Mouse (Mus musculus) cerebellum, adult 2 months (tissue): ENCODE measurements around the gene Slc22a2. TPM values are rescaled to one million over a fixed set of nuclear protein-coding genes. Genes with fewer than 3 reads are reported as not detected.
"Not testable (repeated sequence)": the region's sequence is repeated elsewhere in the genome, so short reads cannot be mapped to it uniquely, and the experiment has no call there.

ENCODE experiments used
- DNase-seq, 2 experiments: peaks; one replicate each; pipeline ENCODE4 v3.0.0; 2021
- H3K27ac ChIP-seq: fragments of 200-500 bp; 2 replicates; pipeline ENCODE4 v1.5.1; 2012; ENCODE audit warnings: low read length, control low read depth, inconsistent platforms; ENCODE audit not compliant: insufficient read depth
- H3K27me3 ChIP-seq: fragments of 200-500 bp; 2 replicates; pipeline ENCODE4 v1.6.1; 2012; ENCODE audit warnings: inconsistent platforms, mild to moderate bottlenecking, low read length, moderate library complexity; ENCODE audit not compliant: control insufficient read depth, insufficient read depth
- H3K4me1 ChIP-seq: fragments of 200-500 bp; 2 replicates; pipeline ENCODE4 v1.6.1; 2011; ENCODE audit warnings: low read length; ENCODE audit not compliant: control insufficient read depth, insufficient read depth
- H3K4me3 ChIP-seq: fragments of 200-500 bp; replicated peaks from 2 replicates; pipeline ENCODE3; 2011; ENCODE audit warnings: mild to moderate bottlenecking, low read depth, low read length, control low read depth; ENCODE audit not compliant: insufficient read depth
- CTCF ChIP-seq: fragments of 200-500 bp; IDR thresholded peaks from 2 replicates; pipeline ENCODE4 v1.5.1; 2011; ENCODE audit warnings: low read depth, mild to moderate bottlenecking, control low read depth, low read length, moderate library complexity, borderline replicate concordance; ENCODE audit not compliant: insufficient read depth
- POLR2A ChIP-seq: fragments of 200-500 bp; IDR thresholded peaks from 2 replicates; pipeline ENCODE4 v1.6.1; 2011; ENCODE audit warnings: low read length, control low read depth, borderline replicate concordance; ENCODE audit not compliant: insufficient read depth
- WGBS: fragments of 180-500 bp; shearing (Covaris S2); methylation state at CpG from one replicate; pipeline ENCODE4 v1.1.7; 2018; 5-methylcytosine and 5-hydroxymethylcytosine counted together
- polyA plus RNA-seq: library from polyadenylated mRNA; depleted of rRNA; stranded (reverse); fragments of >200 nt; gene quantifications from 2 replicates; pipeline ENCODE4 v1.2.3, GENCODE M21; 2012

Gene Slc22a2
- polyA plus RNA-seq, 1 experiment: 0.16 TPM

DNA sequence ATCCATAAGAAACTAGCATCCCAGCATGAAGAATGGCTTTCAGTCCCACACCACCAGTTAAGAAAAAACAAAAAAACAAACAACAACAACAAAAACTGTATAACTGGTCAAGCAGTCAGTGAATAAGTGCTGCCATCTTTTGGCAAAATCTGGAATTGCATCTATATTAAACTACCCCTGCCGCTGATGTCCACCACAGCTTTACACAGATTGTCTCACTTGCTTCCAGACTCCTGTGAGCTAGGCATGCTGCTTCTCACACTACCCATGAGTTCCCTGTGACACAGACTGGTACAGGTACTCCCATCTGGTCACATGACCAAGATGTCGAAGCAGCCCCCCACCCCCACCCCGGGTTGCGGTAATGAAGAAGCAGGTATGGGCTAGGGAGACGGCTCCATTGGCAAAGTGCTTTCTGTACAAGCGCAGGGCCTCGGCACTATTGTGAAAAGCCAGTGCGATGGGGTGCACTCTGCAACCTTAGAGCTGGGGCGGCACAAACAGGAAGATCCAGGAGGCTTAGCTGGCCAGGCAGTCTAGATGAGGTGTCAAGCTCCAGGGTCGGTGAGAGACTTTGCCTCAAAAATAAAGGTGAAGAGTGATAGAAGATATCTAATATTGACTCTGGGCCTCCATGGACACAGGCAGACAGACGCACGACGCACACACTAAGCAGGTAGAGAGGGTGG, 76.8 kb downstream of the Slc22a2 start:
- DNase-seq: peak; percentile 29 to 44
- no peak overlapping the region for H3K4me3 ChIP-seq
- peaks cover 15% of the 10 kb centered on the region for H3K4me1 ChIP-seq
- WGBS: 76% methylated on average over 13 of the region's 13 CpGs
- no peak for TF ChIP-seq POLR2A
- TF ChIP-seq CTCF: peak; percentile 53; the same call in 1 of the 2 replicates
- no peaks in the 10 kb centered on the region for H3K27me3 ChIP-seq
- no peak overlapping the region for H3K27ac ChIP-seq

DNA sequence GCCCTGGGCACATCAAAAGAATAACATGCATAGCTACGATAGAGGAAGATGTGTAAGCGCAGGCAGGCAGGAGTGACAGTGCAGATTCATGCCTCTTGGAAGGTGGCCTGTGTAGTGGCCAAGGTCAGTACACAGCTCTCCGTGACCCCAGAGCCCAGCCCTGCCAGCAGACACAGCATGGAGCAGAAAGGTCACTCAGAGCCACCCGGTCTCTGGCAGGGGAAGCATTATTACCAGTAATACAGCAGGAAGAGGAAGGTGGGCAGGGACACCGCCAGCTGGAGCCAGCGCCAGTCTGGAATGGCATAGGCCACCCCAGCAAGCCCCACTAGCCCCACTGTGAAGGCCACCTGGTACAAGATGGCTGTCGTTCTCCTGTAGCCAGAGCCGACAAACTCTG, 80.2 kb downstream of the Slc22a2 start:
- peak; percentile 64 to 78 for DNase-seq
- Histone ChIP-seq H3K4me1 (peaks cover 15% of the 10 kb centered on the region), H3K27ac (peak overlapping the region; percentile 12; the same call in 1 of the 2 replicates), H3K4me3 (no peak overlapping the region), H3K27me3 (no peaks in the 10 kb centered on the region)
- 16% methylated on average over 8 of the region's 8 CpGs for WGBS
- no peak for TF ChIP-seq POLR2A
- TF ChIP-seq CTCF: no peak

DNA sequence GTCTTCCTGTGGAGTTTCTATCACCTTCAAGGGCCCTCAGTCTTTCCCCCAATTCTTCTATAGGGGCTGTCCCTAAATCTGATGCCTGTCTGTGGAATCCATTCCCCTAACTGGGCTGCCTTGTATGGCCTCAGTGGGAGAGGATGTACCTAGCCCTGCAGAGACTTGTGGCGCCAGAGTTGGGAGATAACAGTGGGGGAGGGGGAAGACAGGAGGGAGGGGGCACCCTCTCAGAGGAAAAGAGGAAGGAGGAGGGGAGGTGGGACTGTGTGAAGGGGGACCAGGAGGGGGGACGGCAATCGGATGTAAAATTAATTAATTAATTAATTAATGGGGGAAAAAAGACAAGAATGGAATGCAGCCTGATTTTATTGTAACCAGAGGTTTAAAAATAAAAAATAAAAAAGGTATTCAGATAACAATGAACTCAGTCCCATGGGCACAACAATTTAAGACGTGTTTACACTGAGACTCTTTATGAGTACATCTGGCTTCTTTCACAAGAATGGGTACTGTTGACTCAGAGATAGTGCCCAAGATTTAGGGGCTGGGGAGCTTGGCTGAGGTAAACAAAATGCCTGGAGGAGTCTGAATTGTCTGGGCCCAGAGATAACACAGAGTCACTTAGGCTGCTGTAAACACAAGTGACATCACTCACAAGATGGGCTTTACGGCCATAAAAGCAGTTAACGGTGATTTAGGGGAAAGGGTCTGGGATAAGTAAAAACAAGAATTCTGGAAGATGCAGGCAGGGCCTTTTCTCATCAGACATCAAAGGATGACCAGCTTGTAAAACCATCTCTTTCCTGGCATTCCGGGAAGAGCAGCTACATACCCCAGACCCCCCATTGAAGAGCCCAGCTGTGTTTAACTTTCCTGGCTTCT, 84.8 kb downstream of the Slc22a2 start:
- TF ChIP-seq CTCF: no peak
- no peak for TF ChIP-seq POLR2A
- Histone ChIP-seq H3K27me3 (no peaks in the 10 kb centered on the region), H3K27ac (no peak overlapping the region), H3K4me1 (peaks cover 12% of the 10 kb centered on the region), H3K4me3 (no peak overlapping the region)
- no peak for DNase-seq
- 88% methylated on average over 7 of the region's 7 CpGs for WGBS

DNA sequence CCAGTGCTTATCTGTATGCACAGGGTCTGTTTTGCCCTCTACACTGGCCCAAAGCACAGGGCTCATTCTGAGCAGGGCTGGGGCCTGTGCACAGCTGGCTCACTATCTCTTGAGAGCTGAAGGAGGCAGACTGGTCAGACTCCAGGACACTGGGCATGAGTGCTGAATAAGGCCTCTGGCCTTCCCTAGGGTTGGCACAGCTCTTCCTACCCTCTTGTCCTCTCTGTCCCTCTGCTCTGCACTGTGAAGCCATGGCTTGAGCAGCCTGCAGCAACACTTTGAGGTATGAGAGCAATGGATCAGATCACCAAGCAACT, 85.4 kb downstream of the Slc22a2 start:
- TF ChIP-seq POLR2A: no peak
- no peak for TF ChIP-seq CTCF
- H3K27ac ChIP-seq: no peak overlapping the region
- no peak overlapping the region for H3K4me3 ChIP-seq
- DNase-seq: no peak
- H3K4me1 ChIP-seq: peaks cover 7% of the 10 kb centered on the region
- no peaks in the 10 kb centered on the region for H3K27me3 ChIP-seq

DNA sequence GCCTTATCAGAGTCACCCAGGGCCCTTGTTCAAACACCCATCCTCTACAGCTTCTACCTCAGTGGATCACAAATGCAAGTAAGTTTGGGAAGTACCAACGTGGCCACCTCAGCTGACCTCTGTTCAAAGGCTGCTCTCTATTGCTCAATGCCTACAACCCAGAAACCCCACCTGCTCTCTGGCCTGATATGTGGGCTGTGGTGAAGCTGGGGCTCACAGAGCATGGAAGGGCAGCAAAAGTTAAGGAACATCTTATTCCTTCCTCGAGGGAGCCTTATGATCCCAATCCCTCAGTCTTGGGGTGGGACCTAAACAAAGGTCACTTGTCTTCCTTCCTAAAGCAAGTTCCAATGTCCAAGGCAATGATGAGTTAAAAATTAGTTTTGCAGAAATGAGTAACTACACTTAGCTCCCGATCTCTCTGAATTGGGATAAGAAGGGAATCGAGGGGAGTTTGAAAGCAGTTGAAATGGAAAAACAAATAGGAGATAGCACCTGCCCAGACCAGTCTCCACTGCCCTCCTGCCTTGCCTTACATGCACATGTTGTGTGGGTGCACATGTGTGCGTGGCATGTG, 87.2 kb downstream of the Slc22a2 start:
- H3K27ac ChIP-seq: no peak overlapping the region
- DNase-seq: no peak
- TF ChIP-seq CTCF: no peak
- H3K4me1 ChIP-seq: no peaks in the 10 kb centered on the region; the same call in 1 of the 2 replicates
- H3K27me3 ChIP-seq: no peaks in the 10 kb centered on the region
- no peak overlapping the region for H3K4me3 ChIP-seq
- 90% methylated on average over 5 of the region's 5 CpGs for WGBS

DNA sequence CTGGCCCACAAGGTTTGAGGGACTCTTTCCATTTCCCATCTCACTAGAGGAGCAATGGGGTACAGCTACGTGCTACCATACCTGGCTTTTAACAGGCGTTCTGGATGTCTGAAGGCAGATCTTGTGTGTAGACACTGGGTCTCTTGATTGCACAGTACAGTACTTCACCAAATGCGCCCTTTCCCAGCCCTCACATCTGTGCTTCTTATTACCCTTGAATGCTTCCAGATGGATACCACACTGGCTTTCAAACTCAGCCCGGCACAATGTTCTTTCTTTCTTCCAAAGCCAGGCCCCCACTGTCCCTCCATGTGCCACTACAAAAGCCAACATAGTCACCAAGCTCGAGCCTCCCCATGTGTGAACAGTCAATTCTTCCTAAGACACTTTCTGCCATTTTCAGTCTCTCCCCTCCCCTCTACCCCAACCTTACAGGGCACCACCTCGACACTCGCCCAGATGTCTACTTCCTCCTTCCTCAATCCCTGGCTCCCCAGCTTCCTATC, 88.4 kb downstream of the Slc22a2 start:
- Histone ChIP-seq H3K27me3 (no peaks in the 10 kb centered on the region), H3K4me1 (no peaks in the 10 kb centered on the region; the same call in 1 of the 2 replicates), H3K27ac (no peak overlapping the region), H3K4me3 (no peak overlapping the region)
- no peak for DNase-seq
- TF ChIP-seq CTCF (no peak), POLR2A (no peak)
- 73% methylated on average over 7 of the region's 7 CpGs for WGBS

DNA sequence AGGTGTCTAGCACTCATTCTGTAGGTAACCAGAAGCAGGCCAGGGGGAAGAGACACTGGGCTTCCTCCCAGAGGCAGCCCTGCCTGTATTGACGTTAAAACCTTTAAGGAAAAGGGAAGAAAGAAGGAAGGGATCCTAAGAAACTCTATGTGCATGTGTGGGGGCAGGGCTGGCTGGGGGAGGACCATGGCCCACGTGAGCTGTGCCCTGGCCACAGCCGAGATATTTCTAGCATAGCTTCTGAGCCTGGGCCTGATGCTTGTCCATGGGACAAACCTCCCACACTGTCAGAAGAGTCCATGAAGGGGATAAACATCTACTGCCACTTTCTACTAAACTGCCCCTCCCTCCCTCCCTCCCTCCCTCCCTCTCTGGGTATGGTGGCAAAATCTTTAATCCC, 89.9 kb downstream of the Slc22a2 start:
- Histone ChIP-seq H3K4me3 (no peak overlapping the region), H3K27ac (no peak overlapping the region), H3K4me1 (no peaks in the 10 kb centered on the region; the same call in 1 of the 2 replicates), H3K27me3 (no peaks in the 10 kb centered on the region)
- TF ChIP-seq POLR2A: no peak
- WGBS: 84% methylated on average over 3 of the region's 3 CpGs
- no peak for DNase-seq

DNA sequence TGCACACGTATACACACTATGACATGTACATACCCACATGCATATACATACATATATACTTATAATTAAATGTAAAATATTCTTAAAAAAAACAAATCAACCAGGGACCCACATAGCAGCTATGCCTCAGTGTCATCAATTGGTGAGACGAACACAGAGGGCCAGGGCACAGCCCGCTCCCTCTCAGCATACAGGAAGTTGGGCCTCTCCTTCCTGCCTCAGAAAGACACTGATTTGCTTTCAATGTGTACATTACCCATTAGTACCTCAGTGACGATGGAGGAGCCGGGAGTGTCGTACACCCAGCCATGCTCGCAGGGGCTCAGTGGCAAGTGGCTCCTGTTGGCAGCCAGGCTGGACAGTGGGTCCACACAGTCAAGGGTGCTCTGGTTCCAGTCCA, 91.0 kb downstream of the Slc22a2 start:
- not testable (repeated sequence) for DNase-seq, H3K27ac ChIP-seq, H3K27me3 ChIP-seq, H3K4me1 ChIP-seq, H3K4me3 ChIP-seq
- 97% methylated on average over 7 of the region's 7 CpGs for WGBS
